Mouse (Mus musculus) lung, adult 2 months (tissue): ENCODE results near the gene Lsp1.

Experiments used
- CTCF ChIP-seq: fragments of 200-500 bp; IDR thresholded peaks from 2 replicates; pipeline ENCODE4 v1.5.1; 2011; ENCODE audit warnings: mild to moderate bottlenecking, low read length, control low read depth; ENCODE audit not compliant: insufficient read depth
- POLR2A ChIP-seq: fragments of 200-500 bp; IDR thresholded peaks from 2 replicates; pipeline ENCODE4 v1.6.1; 2011; ENCODE audit warnings: low read depth, mild to moderate bottlenecking, control low read depth, low read length, borderline replicate concordance; ENCODE audit errors: extremely low read depth

GRCm38 (mm10) chr7:142478574-142478973 is 18.0 kb downstream of the Lsp1 start:
- no peak for TF ChIP-seq CTCF
- TF ChIP-seq POLR2A = no peak
